Mouse (Mus musculus) layer of hippocampus, postnatal 10 days (tissue): Measurements from ENCODE around the gene Aes. TPM values are rescaled to one million over a fixed set of nuclear protein-coding genes. Genes with fewer than 3 reads are reported as not detected.

Experiments used
- DNase-seq, 2 experiments: peaks; one replicate each; pipeline ENCODE4 v3.0.0; 2021; ENCODE audit warnings: low spot score in 2 of 2
- total RNA-seq, 2 experiments: library from RNA; stranded (reverse); gene quantifications; 2 replicates each; pipeline ENCODE4 v1.2.3; 2021

The Aes gene
- total RNA-seq, 2 experiments from 2014 or later: 582 to 612 TPM

DNA sequence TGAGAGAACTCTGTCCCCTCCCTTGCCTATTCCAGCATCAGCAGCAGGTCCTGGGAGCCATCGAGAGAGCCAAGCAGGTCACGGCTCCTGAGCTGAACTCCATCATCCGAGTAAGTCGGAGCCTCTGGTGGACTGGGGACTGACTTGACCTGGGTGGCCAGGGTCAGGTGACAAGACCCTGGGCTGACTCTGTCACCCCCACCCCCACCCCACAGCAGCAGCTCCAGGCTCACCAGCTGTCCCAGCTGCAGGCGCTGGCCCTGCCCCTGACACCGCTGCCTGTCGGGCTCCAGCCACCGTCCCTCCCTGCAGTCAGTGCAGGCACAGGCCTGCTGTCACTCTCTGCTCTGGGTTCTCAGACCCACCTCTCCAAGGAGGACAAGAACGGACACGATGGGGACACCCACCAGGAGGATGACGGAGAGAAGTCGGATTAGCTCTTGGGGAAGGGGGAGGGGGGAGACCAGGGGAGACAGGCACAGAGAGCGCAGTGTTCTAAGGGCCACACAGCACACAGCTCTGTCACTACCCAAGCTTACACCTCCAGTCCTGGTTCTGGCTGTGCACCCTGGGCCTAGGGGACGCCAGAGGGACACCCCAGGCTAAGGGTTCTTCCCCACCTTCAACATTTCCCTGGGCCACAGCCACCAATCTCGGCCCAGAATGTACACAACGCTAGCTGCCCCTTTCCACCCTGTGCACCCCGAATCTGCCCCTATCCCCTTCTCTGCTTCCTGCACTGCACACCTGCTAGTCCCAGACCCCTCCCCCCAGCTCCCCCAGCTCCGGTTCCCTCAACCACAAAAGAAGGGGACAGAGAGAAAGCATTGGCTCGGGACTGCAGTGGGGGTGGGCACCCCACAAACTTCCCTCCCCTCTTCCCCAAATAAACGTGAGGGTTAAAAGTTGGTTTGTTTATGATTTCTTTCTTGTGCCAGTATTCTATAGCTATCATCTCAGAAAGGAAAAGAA is 6.3 kb downstream of the Aes start:
- no peak for DNase-seq

GRCm38 (mm10) chr10:81568381-81569191 is 9.3 kb downstream of the Aes start:
- no peak for DNase-seq

GRCm38 (mm10) chr10:81569507-81570237 is 10.4 kb downstream of the Aes start:
- DNase-seq: no peak

- DNase-seq: no peak
Observed at GRCm38 (mm10) chr10:81570238-81570800, 11.0 kb downstream of the Aes start.

DNA sequence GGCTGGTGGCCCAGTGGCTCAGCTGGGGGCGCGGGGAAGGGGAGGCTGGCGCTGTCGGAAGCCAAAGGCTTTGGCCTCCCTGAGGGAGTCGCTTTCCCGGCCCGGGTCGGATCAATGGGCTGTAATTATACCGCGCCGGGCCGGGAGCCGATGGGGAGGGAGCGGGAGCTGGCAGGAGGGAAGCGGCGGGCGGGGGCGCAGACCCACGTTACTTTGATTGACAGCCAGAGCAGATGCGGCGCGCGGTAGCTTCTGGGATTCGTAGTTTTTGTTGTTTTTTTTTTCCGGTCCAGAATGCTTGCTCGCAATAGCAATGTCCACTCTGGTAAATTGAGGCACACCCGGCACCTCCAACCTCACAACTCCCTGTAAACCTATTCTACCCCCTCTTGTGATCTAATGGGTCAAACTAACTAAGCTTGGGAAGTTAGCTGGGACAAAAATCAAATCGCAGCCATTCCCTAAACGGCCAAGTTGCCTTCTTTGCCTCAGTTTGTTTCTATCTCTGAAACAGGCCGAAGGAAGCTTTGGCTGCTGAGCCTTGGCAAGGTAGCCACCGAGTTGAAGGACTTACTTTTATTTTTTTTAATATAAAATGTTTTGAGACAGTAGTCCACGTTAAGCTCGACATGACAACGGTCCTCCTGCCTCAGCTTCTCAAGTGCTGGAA is 11.7 kb downstream of the Aes start:
- peak; percentile 94 to 96 for DNase-seq

DNA sequence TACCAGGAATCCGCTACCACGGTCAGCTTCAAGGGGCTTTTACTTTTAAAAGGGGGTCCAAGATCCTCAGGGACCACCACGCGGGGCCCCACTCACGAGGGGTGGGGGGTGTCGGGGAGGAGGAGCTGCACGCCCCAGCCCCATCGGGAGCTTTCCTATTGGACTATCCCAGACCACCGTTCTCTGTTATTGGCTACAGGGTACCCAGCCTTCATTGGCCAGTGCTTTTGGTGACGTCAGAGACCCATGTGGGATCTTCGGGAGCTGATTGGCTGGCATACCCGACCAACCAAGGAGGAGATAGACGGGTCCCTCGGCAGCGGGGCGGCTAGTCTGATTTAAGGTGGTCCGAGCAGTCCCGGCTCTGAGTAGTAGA is 12.2 kb downstream of the Aes start:
- peak; percentile 99 to 100 for DNase-seq

DNA sequence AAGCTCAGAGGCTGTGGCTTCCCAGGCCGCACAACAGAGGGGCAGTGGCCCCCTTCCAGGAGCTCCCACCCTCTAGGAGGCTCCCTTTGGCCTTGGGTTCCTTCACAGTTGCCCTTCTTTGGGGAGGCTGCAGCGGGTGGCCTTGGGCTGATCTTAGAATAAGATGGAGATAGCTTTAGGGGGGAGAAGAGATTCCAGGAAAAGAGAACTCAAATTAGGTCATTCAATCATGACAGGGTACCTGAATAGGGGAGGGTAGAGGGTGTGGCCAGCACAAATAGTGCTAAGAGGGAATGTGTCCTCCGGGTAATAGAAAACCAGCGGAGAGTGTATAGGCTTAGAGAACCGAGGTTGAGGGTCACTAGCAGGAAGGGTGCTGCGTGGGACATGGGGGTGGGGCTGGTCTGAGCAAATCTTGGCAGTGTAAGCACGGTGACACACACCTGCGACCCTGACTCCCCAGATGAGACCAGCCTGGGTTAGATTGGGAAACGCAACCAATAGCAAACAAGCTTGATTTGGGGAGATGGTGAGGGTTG is 12.9 kb downstream of the Aes start:
- DNase-seq: no peak

GRCm38 (mm10) chr10:81572975-81573374 is 13.7 kb downstream of the Aes start:
- DNase-seq: no peak

DNA sequence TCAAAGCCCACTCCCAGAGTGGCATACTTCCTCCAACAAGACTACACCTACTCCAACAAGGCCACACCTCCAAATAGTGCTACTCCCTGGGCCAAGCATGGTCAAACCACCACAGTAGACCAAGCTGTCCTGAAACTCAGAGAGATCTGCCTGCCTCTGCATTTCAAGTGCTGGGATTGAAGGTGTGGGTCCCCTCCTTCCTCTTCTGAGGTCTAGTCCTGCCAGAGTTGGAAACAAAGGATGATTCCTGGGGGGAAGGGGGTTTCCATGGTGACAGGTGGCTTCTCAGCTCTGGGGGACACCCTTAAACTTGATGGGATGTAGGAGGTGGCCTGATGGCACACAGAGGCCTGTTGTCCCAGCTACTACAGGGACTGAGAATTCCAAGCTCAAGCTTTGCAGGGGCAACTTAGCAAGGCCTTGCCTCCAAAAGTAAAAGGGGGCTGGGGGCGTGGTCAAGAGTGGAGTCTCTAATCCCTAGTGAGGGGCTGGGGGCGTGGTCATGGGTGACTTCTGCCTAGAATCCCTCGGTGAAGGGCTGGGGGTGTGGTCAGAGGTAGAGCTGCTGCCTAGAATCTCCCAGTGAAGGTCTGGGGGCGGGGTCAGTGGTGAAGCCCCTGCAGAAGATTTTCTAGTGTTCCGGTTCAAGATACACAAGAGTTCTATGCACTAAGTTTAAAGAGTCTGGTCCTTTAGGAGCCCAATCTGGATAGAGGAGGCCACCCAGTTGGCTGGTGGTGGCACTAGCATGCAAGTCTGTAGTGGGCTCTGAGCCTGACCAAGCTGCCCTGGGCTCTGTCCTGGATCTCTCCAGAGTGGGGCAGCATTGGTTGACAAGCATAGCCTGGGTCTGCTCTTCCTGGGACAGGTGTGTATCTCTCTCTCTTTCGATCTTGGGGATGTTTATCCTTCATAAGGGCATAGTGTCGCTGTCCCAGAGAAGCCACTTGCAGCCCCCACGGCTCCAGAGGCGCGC is 15.1 kb downstream of the Aes start, which contains the start of gene Tle2:
Gene Tle2, plus strand, starts transcription at position 481 of the 976 bp plus-strand sequence.
- no peak for DNase-seq

- peak in 1 of 2 experiments; percentile 54 for DNase-seq
Observed at GRCm38 (mm10) chr10:81575208-81575631, 15.9 kb downstream of the Aes start.

GRCm38 (mm10) chr10:81575695-81576094 is 16.4 kb downstream of the Aes start:
- DNase-seq: no peak

GRCm38 (mm10) chr10:81579967-81580366 is 20.7 kb downstream of the Aes start:
- DNase-seq: no peak

DNA sequence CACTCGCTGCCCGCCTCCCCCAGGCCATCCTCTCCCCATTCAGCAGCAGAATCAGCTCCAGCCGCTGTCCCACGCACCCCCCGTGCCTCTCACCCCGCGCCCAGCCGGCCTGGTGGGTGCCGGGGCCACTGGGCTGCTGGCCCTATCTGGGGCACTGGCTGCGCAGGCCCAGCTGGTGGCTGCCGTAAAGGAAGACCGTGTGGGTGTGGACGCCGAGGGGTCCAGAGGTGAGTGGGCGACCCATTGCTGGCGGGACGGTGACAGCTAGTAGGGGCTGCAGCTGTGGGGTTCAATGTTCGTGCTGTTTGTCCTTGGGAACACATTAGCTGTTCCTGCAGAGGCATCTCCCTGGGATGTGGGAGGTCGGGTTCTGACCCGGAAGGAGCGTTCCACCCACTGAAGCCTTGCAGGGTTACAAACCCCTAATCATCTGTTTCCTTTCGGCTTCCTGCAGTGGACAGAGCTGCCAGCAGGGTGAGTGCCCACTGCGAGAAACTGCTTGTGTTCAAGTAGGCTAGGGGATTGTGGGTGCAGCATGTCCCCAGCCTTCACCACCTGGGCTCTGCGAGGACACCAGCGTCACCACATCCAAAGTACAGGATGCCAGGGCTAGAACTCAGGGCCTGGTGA is 21.3 kb downstream of the Aes start:
- no peak for DNase-seq

DNA sequence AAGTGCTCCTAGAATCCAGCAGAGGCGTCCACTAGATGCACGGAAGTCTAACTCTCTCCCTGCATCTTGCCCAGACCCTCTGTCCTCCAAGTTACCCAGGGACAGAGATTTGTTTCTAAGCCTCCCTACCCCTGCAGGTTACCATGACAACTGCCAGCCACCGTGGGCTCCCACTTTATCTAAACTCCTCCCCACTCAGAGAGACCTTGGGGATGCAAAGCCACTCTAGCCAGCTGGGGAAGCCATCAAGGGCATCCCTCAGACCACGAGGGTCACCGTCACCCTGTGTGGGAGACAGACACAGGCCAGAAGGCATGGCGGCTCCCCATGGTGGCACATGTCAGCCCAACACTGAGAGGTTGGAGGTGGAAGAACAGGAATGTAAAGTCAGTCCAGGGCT is 24.1 kb downstream of the Aes start:
- no peak for DNase-seq

GRCm38 (mm10) chr10:81588739-81589138 is 29.5 kb downstream of the Aes start:
- no peak for DNase-seq

DNA sequence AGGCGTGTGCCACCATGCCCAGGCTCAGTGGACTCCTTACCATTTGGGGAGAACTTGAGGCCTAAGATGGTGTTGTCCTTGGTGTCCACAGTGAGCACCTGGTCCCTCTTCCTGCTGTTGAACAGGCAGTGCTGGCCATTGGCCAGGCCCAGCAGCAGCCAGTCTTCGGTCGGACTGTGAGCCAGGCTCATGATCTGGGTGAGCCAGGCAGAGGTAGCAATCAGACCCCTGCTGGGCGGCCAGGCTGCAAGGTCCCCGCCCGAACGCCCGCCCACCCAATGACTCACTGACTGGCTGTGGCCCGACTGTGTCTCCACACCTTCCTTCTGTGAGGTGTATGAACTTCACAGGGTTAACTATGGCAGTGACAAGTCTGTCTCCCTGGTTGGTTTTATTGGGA is 32.6 kb downstream of the Aes start:
- DNase-seq: no peak

GRCm38 (mm10) chr10:81592631-81593030 is 33.3 kb downstream of the Aes start:
- DNase-seq: no peak

DNA sequence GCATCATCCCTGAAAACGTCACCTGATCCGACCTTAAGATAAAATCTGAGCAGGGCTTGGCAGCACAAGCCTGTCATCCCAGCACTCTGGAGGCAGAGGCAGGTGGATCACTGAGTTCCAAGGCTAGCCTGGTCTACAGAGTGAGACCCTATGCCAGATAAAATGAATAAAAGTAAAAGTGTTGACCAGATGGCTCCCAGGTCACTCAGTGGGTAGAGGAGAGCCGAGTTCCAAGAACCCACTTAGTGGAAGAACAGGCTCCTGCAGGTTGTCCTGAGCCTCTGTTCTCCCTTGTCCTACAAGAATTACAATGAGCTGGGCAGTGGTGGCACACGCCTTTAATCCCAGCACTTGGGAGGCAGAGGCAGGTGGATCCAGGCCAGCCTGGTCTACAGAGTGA is 33.9 kb downstream of the Aes start:
- DNase-seq: no peak
